Mouse (Mus musculus): ENCODE results near the gene Srgn.

DNA sequence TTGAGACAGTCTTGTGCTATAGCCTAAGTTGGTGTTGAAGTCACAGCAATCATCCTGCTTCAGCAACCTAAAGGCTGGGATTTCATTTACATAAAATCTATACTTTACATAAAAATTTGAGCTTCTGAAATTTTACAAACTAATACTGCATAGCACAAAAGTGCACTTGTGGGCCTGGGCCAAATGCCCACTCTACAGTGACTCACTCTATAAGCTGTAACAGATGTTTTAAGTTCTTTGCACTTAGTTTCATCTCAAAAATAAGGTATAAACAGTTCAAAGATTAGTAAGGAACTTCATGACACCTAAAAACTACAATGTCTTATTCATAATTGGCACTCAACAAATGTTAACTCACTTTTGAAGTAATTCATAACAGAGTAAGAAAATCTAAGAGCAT, 65.9 kb downstream of the Srgn start:
- TF ChIP-seq CTCF (IDR thresholded peaks at IDR 0.05; ENCODE audit: control insufficient read depth, insufficient read depth, insufficient replicate concordance, low read depth, low read length) (no peak), POLR2A (IDR thresholded peaks at IDR 0.05; ENCODE audit: control insufficient read depth, low read depth, low read length) (no peak)

All from testis, adult 2 months (tissue).